Mouse (Mus musculus) heart, postnatal 0 days (tissue): ENCODE measurements around the gene Usp5.

Experiments used
- CTCF ChIP-seq: IDR thresholded peaks from 2 replicates; pipeline ENCODE4 v1.5.1; 2016; ENCODE audit warnings: antibody characterized with exemption, control low read depth, low read depth
- EP300 ChIP-seq: IDR thresholded peaks from 2 replicates; pipeline ENCODE4 v1.6.1; 2016; ENCODE audit warnings: antibody characterized with exemption, low read depth

- TF ChIP-seq CTCF (no peak), EP300 (no peak)
Observed at GRCm38 (mm10) chr6:124804341-124804740, 24.9 kb downstream of the Usp5 start.
